Mouse (Mus musculus): ENCODE measurements around the gene Sncg. TPM values are rescaled to one million over a fixed set of nuclear protein-coding genes. Genes with fewer than 3 reads are reported as not detected.
"Not testable (repeated sequence)": the region's sequence is repeated elsewhere in the genome, so short reads cannot be mapped to it uniquely, and the experiment has no call there.

Sncg gene
- total and polyA plus RNA-seq, 3 experiments: not detected

DNA sequence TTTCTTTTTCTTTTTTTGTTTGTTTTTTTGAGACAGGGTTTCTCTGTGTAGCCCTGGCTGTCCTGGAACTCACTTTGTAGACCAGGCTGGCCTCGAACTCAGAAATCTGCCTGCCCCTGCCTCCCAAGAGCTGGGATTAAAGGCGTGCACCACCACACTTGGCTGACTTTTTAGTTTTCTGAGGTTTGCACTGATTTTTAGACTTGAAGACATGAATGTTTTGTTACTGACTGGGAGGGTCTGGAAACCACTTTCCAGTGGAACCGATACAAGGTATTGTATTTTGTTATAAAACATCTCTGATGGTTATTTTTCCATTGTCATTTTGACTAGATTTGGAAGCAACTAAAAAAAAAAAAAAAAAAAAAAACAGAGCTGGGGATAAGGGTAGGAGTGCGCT lies 42.4 kb upstream of the Sncg start:
- not testable (repeated sequence) for H3K9ac ChIP-seq (ENCODE audit: control insufficient read depth, low read depth, low read length, poor library complexity, severe bottlenecking); H3K79me2 ChIP-seq (ENCODE audit: control insufficient read depth, insufficient read depth, low read length, poor library complexity); H3K4me3 ChIP-seq (ENCODE audit: control insufficient read depth in 1 of 2, insufficient read depth in 1 of 2, low read depth in 2 of 2, low read length in 2 of 2); H3K36me3 ChIP-seq (ENCODE audit: control insufficient read depth in 1 of 2, insufficient read depth in 2 of 2, low read length in 2 of 2); H3K27ac ChIP-seq (ENCODE audit: control insufficient read depth, low read depth, low read length); DNase-seq (ENCODE audit: low read depth, low spot score); H3K9me3 ChIP-seq (replicated peaks; ENCODE audit: insufficient read depth, low read length); H3K27me3 ChIP-seq (ENCODE audit: control insufficient read depth in 1 of 2, insufficient read depth in 2 of 2, low read length in 2 of 2); H3K4me1 ChIP-seq (ENCODE audit: control insufficient read depth in 1 of 2, insufficient read depth in 2 of 2, low read length in 2 of 2)

DNA sequence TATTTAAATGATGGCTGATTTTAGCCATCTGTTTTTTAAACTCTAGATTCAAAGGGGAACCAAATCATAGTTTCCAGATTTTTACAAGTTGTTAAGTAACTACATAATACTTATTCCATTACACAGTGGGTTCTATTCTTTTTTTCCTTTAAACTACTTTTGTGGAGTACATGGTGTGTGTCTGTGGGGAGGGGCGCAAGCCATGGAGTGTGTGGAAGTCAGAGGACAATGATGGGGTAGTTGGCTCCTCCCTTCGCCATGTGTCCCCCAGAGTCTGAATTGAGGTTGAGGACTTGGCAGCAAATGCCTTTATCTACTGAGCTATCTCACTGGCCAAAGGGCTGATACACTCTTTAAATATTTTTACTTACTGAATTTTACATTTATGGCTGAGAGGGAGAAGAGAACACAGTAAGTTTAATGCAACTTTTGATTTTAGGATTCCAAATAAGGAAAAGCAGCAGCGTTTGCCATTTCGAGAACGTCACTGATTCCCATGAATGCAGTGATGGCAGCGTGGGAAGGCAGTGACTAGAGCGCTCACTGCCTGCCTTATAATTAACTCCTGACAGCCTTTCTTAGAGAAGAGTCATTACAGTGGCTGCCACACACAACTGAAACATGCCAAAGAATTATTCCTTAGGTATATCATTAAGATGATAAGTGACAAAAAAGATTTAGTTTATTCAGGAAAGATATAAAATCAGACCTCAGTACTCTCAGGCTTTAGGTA lies 37.7 kb upstream of the Sncg start:
- no peaks in the 10 kb centered on the region for H3K27me3 ChIP-seq (ENCODE audit: control insufficient read depth in 1 of 2, insufficient read depth in 2 of 2, low read length in 2 of 2)
- H3K36me3 ChIP-seq (ENCODE audit: control insufficient read depth in 1 of 2, insufficient read depth in 2 of 2, low read length in 2 of 2): no peaks in the 10 kb centered on the region
- H3K9me3 ChIP-seq (replicated peaks; ENCODE audit: insufficient read depth, low read length): no peaks in the 10 kb centered on the region
- no peak overlapping the region for H3K4me3 ChIP-seq (ENCODE audit: control insufficient read depth in 1 of 2, insufficient read depth in 1 of 2, low read depth in 2 of 2, low read length in 2 of 2)
- no peak overlapping the region for H3K9ac ChIP-seq (ENCODE audit: control insufficient read depth, low read depth, low read length, poor library complexity, severe bottlenecking)
- no peak for TF ChIP-seq KAT2A (conservative IDR thresholded peaks at IDR 0.05; ENCODE audit: low read depth, low read length)
- TF ChIP-seq TBP (IDR thresholded peaks at IDR 0.05; ENCODE audit: low read depth, low read length): no peak
- TF ChIP-seq ETS1 (IDR thresholded peaks at IDR 0.05; ENCODE audit: low read depth, low read length): no peak
- TF ChIP-seq RAD21 (IDR thresholded peaks at IDR 0.05; ENCODE audit: low read depth, low read length): no peak
- TF ChIP-seq POLR2A (IDR thresholded peaks at IDR 0.05; ENCODE audit: control insufficient read depth in 1 of 2, insufficient read depth in 1 of 2, low read depth in 1 of 2, low read length in 2 of 2, poor library complexity in 1 of 2): no peak
- no peak for TF ChIP-seq SIN3A (IDR thresholded peaks at IDR 0.05; ENCODE audit: low read length)
- TF ChIP-seq USF2 (IDR thresholded peaks at IDR 0.05; ENCODE audit: borderline replicate concordance in 1 of 2, insufficient read depth in 1 of 2, low read depth in 1 of 2, low read length in 2 of 2): no peak
- no peak for TF ChIP-seq TCF12 (IDR thresholded peaks at IDR 0.05; ENCODE audit: low read depth, low read length)
- no peak for TF ChIP-seq CHD1 (IDR thresholded peaks at IDR 0.05; ENCODE audit: low read depth, low read length)
- TF ChIP-seq NRF1 (IDR thresholded peaks at IDR 0.05; ENCODE audit: insufficient read depth, low read depth, low read length, poor library complexity, severe bottlenecking): no peak
- TF ChIP-seq ZNF384 (IDR thresholded peaks at IDR 0.05; ENCODE audit: low read depth, low read length): no peak
- TF ChIP-seq ZC3H11A (IDR thresholded peaks at IDR 0.05; ENCODE audit: low read depth, low read length): no peak
- TF ChIP-seq TAL1 (IDR thresholded peaks at IDR 0.05; ENCODE audit: low read length): no peak
- TF ChIP-seq GATA1 (IDR thresholded peaks at IDR 0.05; ENCODE audit: low read depth, low read length): no peak
- TF ChIP-seq MEF2A (IDR thresholded peaks at IDR 0.05; ENCODE audit: extremely low read depth, insufficient replicate concordance, low read depth, low read length, poor library complexity, severe bottlenecking): no peak
- TF ChIP-seq POLR2AphosphoS5 (IDR thresholded peaks at IDR 0.05; ENCODE audit: borderline replicate concordance, low read depth, low read length): no peak
- DNase-seq (ENCODE audit: low read depth, low spot score): no peak
- H3K79me2 ChIP-seq (ENCODE audit: control insufficient read depth, insufficient read depth, low read length, poor library complexity): no peaks in the 10 kb centered on the region
- no peak overlapping the region for H3K27ac ChIP-seq (ENCODE audit: control insufficient read depth, low read depth, low read length)
- no peaks in the 10 kb centered on the region for H3K4me1 ChIP-seq (ENCODE audit: control insufficient read depth in 1 of 2, insufficient read depth in 2 of 2, low read length in 2 of 2)
